Mouse (Mus musculus) heart, adult 2 months (tissue): ENCODE measurements around the gene Trim13.

Source experiments
- CTCF ChIP-seq: fragments of 200-600 bp; IDR thresholded peaks from 2 replicates; pipeline ENCODE4 v1.8.1; 2022; ENCODE audit warnings: antibody characterized with exemption, mild to moderate bottlenecking, moderate library complexity
- EP300 ChIP-seq: fragments of 200-500 bp; IDR thresholded peaks from 2 replicates; pipeline ENCODE4 v1.6.1; 2011; ENCODE audit warnings: low read depth, low read length, control low read depth; ENCODE audit not compliant: insufficient read depth
- POLR2A ChIP-seq: fragments of 200-500 bp; IDR thresholded peaks from 2 replicates; pipeline ENCODE4 v1.6.1; 2011; ENCODE audit warnings: mild to moderate bottlenecking, low read depth, low read length, control low read depth; ENCODE audit not compliant: insufficient read depth

- no peak for TF ChIP-seq CTCF
- TF ChIP-seq POLR2A = no peak
- no peak for TF ChIP-seq EP300
Observed at GRCm38 (mm10) chr14:61597968-61598367, at the start of gene Trim13.
